Mouse (Mus musculus) liver, adult 2 months (tissue): ENCODE measurements around the gene Zfp30.

ENCODE experiments used
- CTCF ChIP-seq: fragments of 200-500 bp; IDR thresholded peaks from 2 replicates; pipeline ENCODE4 v1.5.1; 2011; ENCODE audit warnings: low read depth, low read length, control low read depth
- POLR2A ChIP-seq: fragments of 200-500 bp; IDR thresholded peaks from 2 replicates; pipeline ENCODE4 v1.6.1; 2011; ENCODE audit warnings: low read length, control low read depth; ENCODE audit not compliant: insufficient read depth; ENCODE audit errors: extremely low read depth

DNA sequence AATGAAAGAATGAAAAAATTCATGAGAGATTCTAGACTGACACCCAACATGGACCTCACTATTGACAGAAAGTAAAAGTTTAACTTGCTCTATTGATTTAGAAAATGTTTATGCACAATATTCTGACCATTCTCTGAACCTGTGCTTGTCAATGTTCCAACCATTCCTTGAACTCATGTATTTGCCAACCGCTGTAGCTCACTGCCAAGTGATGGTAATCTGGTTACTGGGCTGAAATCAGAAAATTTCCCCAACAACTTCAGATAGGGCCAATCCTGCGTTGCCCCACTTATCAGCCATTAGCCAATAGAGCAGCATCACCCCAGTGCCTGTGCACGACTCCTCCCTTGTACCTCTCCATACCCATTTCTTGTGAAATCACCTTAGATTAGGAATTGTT, 41.5 kb upstream of the Zfp30 start:
- TF ChIP-seq POLR2A: no peak
- no peak for TF ChIP-seq CTCF
